Mouse (Mus musculus) G1E (cell line): Measurements from ENCODE around the gene Nrf1.

Experiments used
- CTCF ChIP-seq: IDR thresholded peaks from 2 replicates; pipeline ENCODE4 v1.5.1; 2012; ENCODE audit warnings: low read depth, low read length, inconsistent platforms, mixed read lengths
- GATA1 ChIP-seq: IDR thresholded peaks from 2 replicates; pipeline ENCODE4 v1.6.1; 2012; ENCODE audit warnings: borderline replicate concordance, low read length, inconsistent platforms, mixed read lengths
- GATA2 ChIP-seq: IDR thresholded peaks from 2 replicates; pipeline ENCODE4 v1.6.1; 2012; ENCODE audit warnings: low read depth, low read length, inconsistent platforms, borderline replicate concordance
- POLR2AphosphoS5 ChIP-seq: IDR thresholded peaks from 2 replicates; pipeline ENCODE4 v1.6.1; 2012; ENCODE audit warnings: low read depth, low read length, inconsistent platforms; ENCODE audit not compliant: insufficient replicate concordance
- TAL1 ChIP-seq: conservative IDR thresholded peaks from 2 replicates; pipeline ENCODE4 v1.6.1; 2012; ENCODE audit warnings: low read depth, low read length, inconsistent platforms, mixed read lengths

DNA sequence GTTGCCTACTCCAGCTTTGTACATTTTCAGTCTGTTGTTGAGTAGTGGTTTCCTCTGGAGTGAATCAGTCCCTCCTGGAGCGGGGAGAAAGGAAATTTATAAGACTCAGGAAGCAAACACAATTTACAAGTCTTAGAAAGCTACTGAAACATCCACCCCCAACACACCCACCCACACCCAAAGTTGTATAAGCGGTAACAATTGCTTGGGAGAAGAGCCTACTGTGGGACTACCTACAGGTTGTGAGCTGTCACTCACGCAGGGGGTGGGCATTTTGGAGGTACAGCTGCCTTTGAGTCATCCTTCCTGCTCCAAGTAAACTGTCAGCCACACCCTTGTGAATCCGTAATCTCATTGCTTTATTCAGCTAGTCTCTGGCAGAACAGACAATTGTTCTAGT, 19.4 kb upstream of the Nrf1 start:
- no peak for TF ChIP-seq GATA2
- no peak for TF ChIP-seq CTCF
- TF ChIP-seq TAL1 = no peak
- TF ChIP-seq GATA1 = no peak
- TF ChIP-seq POLR2AphosphoS5 = no peak
